Mouse (Mus musculus): Measurements from ENCODE around the gene Lamb2. TPM values are rescaled to one million over a fixed set of nuclear protein-coding genes. Genes with fewer than 3 reads are reported as not detected.
A peak's percentile ranks its signal among the peaks of the same experiment; 100 is the strongest.

Lamb2 gene
- polyA plus RNA-seq, 1 experiment from 2014 or later = 86.0 TPM

DNA sequence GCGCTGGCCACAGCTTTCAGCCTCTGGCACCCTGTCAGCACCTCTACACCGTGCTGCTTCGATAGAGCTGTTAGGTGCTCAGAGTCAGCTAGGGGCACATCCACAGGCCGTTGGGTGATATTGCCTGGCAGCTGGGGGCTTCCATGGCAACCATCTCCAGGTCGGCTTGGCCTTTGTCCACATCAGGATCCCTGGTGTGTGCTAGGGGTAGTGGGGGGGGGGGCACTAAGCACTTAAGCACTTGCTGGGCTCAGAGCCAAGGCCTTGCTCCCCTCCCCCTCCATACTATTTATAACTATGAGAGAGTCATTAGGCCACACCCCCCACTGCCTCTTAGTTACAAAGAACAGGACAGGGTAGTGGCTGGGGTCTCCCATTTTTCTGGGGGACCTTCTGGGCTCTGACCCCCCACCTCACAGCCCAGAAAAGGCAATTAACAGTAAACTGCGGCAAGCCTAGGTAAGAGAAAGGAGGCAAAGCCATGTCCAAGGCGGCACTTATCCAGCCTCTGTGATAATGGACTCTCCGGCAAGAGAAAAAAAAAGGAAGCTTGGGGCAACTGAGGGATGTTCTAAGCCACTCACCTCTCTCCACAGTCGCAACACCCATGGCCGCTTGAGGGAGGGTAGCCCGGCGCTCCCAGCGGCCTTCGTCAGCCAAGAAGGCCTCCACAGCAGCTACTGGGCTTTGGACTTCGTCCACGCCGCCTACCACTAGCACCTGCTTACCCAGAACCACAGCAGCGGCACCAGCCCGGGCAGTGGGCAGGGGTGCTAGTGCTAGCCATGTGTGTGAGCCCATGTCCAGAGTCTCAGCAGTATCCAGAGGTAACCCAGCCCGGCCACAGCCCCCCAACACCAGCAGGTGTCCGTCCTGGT is 29.0 kb upstream of the Lamb2 start:
- peak; percentile 29 for ATAC-seq (ENCODE audit: low read depth)
- peaks cover 28% of the 10 kb centered on the region for H3K4me1 ChIP-seq (replicated peaks; ENCODE audit: control insufficient read depth, insufficient read depth, low read length)
- H3K36me3 ChIP-seq (ENCODE audit: control insufficient read depth, insufficient read depth, low read length) = peaks cover 4% of the 10 kb centered on the region
- H3K27ac ChIP-seq (ENCODE audit: low read length) = peak overlapping the region; percentile 65
- H3K27me3 ChIP-seq (ENCODE audit: control insufficient read depth, insufficient read depth, low read depth, low read length) = no peaks in the 10 kb centered on the region
- peak overlapping the region; percentile 53 for H3K9ac ChIP-seq (ENCODE audit: low read length)
- 47% methylated on average over 21 of the region's 21 CpGs for WGBS
- no peaks in the 10 kb centered on the region for H3K9me3 ChIP-seq (ENCODE audit: control insufficient read depth, low read length)
- H3K4me2 ChIP-seq (ENCODE audit: low read depth, low read length) = peak overlapping the region; percentile 88
- H3K4me3 ChIP-seq (ENCODE audit: low read length) = peak overlapping the region; percentile 17

DNA sequence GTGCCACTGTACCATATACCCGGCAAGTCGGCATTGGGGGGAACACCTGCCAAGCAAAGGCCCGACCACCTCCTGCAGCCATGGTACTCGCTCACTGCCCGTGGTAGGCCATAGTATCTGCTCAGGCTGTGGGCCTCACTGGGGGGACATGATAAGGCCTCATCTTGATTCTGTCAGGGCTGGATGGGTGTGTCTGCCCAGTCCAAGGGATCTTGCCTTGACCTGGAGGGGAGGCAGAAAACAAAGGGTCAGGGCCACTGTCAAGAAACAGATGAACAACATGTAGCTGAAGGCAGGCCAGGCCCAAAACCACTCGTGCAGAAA is 28.4 kb upstream of the Lamb2 start:
- H3K9me3 ChIP-seq (ENCODE audit: control insufficient read depth, low read length) = no peaks in the 10 kb centered on the region
- WGBS = 84% methylated on average over 6 of the region's 6 CpGs
- H3K27ac ChIP-seq (ENCODE audit: low read length) = peak overlapping the region; percentile 65; the same call in 1 of the 2 replicates
- H3K4me3 ChIP-seq (ENCODE audit: low read length) = peak overlapping the region; percentile 63
- peaks cover 28% of the 10 kb centered on the region for H3K4me1 ChIP-seq (replicated peaks; ENCODE audit: control insufficient read depth, insufficient read depth, low read length)
- peaks cover 4% of the 10 kb centered on the region for H3K36me3 ChIP-seq (ENCODE audit: control insufficient read depth, insufficient read depth, low read length)
- no peaks in the 10 kb centered on the region for H3K27me3 ChIP-seq (ENCODE audit: control insufficient read depth, insufficient read depth, low read depth, low read length)
- ATAC-seq (ENCODE audit: low read depth) = no peak
- peak overlapping the region; percentile 53; the same call in 1 of the 2 replicates for H3K9ac ChIP-seq (ENCODE audit: low read length)
- peak overlapping the region; percentile 88 for H3K4me2 ChIP-seq (ENCODE audit: low read depth, low read length)

DNA sequence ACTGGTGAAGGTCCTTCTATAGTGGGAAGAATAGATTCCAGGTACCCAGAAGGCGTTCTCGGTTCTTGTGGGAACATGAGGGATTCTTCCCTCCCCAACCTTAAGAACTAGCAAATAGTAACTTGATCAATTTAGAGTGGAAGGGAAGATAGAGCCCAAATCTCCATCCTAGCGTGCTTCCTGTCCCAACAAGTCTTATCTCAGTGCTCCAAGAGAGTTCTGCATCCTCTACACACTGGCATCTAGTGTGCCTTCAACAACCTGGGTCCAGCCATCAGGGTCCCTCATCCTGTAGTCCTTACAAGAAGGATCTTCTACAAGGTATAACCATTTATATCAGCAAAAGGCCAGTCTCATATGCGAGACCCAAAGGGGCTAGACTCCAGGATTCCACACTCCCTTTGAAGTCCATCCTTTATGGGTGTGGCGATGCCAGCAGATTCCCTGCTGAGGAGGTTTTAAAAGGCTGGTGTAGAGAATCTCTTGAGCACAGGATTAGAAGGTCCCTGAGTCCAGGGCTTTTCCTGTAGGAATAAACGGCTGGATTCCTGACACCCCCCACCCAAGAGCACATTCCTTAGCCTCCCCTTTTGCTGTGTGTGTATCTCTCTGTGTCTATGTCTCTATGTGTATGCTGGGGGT is 27.9 kb upstream of the Lamb2 start:
- ATAC-seq (ENCODE audit: low read depth) = no peak; the same call in 1 of the 2 replicates
- Histone ChIP-seq H3K9ac (ENCODE audit: low read length) (peak overlapping the region; percentile 77), H3K27ac (ENCODE audit: low read length) (peak overlapping the region; percentile 77), H3K4me1 (replicated peaks; ENCODE audit: control insufficient read depth, insufficient read depth, low read length) (peaks cover 28% of the 10 kb centered on the region), H3K36me3 (ENCODE audit: control insufficient read depth, insufficient read depth, low read length) (peaks cover 4% of the 10 kb centered on the region), H3K27me3 (ENCODE audit: control insufficient read depth, insufficient read depth, low read depth, low read length) (no peaks in the 10 kb centered on the region), H3K9me3 (ENCODE audit: control insufficient read depth, low read length) (no peaks in the 10 kb centered on the region), H3K4me3 (ENCODE audit: low read length) (peak overlapping the region; percentile 63), H3K4me2 (ENCODE audit: low read depth, low read length) (peak overlapping the region; percentile 88)
- 46% methylated on average over 6 of the region's 6 CpGs for WGBS

DNA sequence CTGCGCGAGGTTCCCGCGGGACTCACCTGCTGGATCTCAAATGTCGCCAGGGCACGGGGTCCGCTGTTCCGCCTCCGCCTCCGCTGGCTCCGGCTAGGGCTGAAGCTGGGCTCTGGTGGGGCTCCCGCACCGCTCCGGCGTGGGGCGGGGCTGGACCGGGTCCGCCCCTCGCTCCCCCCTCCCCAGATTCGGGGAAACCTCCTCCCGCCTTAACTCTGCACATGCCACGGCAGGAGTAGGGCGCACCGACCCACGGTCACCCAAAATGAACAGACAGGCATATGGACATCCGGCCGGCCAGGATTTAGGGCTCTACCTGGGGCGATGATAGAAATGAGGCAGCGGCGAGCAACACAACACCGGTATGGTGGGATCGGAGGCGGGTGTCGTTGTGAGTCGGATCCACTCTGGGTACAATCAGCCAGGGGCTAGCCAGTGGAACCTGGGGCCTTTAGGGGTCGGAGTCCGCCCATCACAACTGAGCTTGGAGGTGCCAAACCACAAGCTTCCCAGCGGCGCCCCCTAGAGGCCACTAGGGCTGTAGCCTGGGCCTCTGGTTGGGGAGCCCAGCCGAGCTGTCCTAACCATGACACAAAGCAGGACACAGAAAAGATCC is 27.1 kb upstream of the Lamb2 start:
- H3K4me3 ChIP-seq (ENCODE audit: low read length) = peak overlapping the region; percentile 63
- no peaks in the 10 kb centered on the region for H3K9me3 ChIP-seq (ENCODE audit: control insufficient read depth, low read length)
- H3K4me1 ChIP-seq (replicated peaks; ENCODE audit: control insufficient read depth, insufficient read depth, low read length) = peaks cover 28% of the 10 kb centered on the region
- H3K36me3 ChIP-seq (ENCODE audit: control insufficient read depth, insufficient read depth, low read length) = peaks cover 4% of the 10 kb centered on the region
- H3K27me3 ChIP-seq (ENCODE audit: control insufficient read depth, insufficient read depth, low read depth, low read length) = no peaks in the 10 kb centered on the region
- ATAC-seq (ENCODE audit: low read depth) = peak; percentile 92
- peak overlapping the region; percentile 77 for H3K27ac ChIP-seq (ENCODE audit: low read length)
- under 1% methylated on average over 40 of the region's 40 CpGs for WGBS
- H3K9ac ChIP-seq (ENCODE audit: low read length) = peak overlapping the region; percentile 77
- H3K4me2 ChIP-seq (ENCODE audit: low read depth, low read length) = peak overlapping the region; percentile 88

DNA sequence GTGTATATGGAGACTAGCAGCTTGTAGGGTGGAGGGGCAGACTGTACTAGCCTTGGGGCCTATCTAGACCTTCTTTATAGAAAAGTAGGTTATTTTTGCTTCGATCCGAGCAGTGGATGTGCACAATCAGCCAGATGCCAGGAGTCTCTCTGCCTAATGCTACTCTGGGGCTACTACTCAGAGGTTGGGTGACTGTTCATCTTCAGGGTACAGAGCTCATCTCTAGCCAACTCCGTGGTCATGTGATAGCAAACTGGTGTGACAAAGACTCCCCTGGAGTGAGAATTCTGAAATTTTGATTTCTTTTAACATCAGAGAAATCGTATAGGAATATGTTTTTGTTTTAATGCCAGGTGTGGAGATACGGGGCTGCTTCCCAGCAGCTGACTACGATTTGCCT is 26.6 kb upstream of the Lamb2 start:
- H3K9me3 ChIP-seq (ENCODE audit: control insufficient read depth, low read length) = no peaks in the 10 kb centered on the region
- H3K4me3 ChIP-seq (ENCODE audit: low read length) = peak overlapping the region; percentile 63
- H3K27me3 ChIP-seq (ENCODE audit: control insufficient read depth, insufficient read depth, low read depth, low read length) = no peaks in the 10 kb centered on the region
- peaks cover 28% of the 10 kb centered on the region for H3K4me1 ChIP-seq (replicated peaks; ENCODE audit: control insufficient read depth, insufficient read depth, low read length)
- peak overlapping the region; percentile 77; the same call in 1 of the 2 replicates for H3K27ac ChIP-seq (ENCODE audit: low read length)
- peaks cover 4% of the 10 kb centered on the region for H3K36me3 ChIP-seq (ENCODE audit: control insufficient read depth, insufficient read depth, low read length)
- ATAC-seq (ENCODE audit: low read depth) = peak; percentile 9; the same call in 1 of the 2 replicates
- WGBS = 38% methylated on average over 6 of the region's 6 CpGs
- H3K4me2 ChIP-seq (ENCODE audit: low read depth, low read length) = peak overlapping the region; percentile 88
- peak overlapping the region; percentile 77 for H3K9ac ChIP-seq (ENCODE audit: low read length)

DNA sequence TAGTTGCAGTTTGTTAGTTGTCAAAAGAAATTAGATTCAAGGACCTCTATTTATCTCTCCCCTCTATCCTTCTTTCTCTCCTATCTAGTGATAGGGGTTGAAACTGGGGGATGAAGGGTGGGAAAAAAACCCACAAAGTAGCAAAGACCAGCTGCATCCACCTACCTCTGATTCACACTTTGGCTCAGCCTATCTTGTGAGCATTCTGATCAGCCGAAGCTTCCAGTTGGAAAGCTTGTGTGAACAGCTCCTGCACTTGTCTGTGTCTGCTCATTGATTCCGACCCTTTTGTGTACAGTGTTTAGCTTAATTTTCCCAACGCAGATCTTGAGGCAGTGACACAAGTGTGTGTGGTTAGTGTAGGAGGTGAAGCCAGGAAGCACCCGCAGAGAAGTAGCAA is 26.1 kb upstream of the Lamb2 start:
- Histone ChIP-seq H3K4me2 (ENCODE audit: low read depth, low read length) (peak overlapping the region; percentile 88), H3K27ac (ENCODE audit: low read length) (0 out of 2 replicates have a peak overlapping the region, but pooled peaks have one; percentile 10), H3K27me3 (ENCODE audit: control insufficient read depth, insufficient read depth, low read depth, low read length) (no peaks in the 10 kb centered on the region), H3K9ac (ENCODE audit: low read length) (no peak overlapping the region; the same call in 1 of the 2 replicates), H3K4me3 (ENCODE audit: low read length) (no peak overlapping the region; the same call in 1 of the 2 replicates), H3K9me3 (ENCODE audit: control insufficient read depth, low read length) (no peaks in the 10 kb centered on the region), H3K36me3 (ENCODE audit: control insufficient read depth, insufficient read depth, low read length) (peaks cover 1% of the 10 kb centered on the region), H3K4me1 (replicated peaks; ENCODE audit: control insufficient read depth, insufficient read depth, low read length) (peaks cover 28% of the 10 kb centered on the region)
- WGBS = 68% methylated on average over 4 of the region's 4 CpGs
- no peak for ATAC-seq (ENCODE audit: low read depth)

DNA sequence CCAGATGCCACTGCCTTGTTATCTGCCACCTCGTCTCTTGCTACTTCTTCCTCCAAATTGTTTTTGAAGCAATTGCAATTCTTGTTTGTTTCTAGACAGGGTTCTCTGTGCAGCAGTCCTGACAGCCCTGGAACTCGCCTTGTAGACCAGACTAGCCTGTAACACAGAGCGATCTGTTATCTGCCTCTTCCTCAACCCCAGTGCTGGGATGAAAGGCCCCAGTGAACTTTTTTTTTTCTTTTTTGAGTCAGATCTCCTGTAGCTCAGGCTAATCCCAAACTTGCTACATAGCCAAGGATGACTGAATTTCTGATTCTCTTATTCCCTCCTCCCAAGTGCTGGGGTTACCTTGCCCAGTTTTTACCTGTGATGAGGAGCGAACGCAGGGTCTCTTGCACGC is 25.1 kb upstream of the Lamb2 start:
- H3K4me2 ChIP-seq (ENCODE audit: low read depth, low read length) = no peak overlapping the region
- H3K36me3 ChIP-seq (ENCODE audit: control insufficient read depth, insufficient read depth, low read length) = peaks cover 2% of the 10 kb centered on the region; the same call in 1 of the 2 replicates
- WGBS = 83% methylated on average over 6 of the region's 6 CpGs
- H3K4me3 ChIP-seq (ENCODE audit: low read length) = no peak overlapping the region
- H3K27me3 ChIP-seq (ENCODE audit: control insufficient read depth, insufficient read depth, low read depth, low read length) = no peaks in the 10 kb centered on the region
- H3K9me3 ChIP-seq (ENCODE audit: control insufficient read depth, low read length) = no peaks in the 10 kb centered on the region
- H3K9ac ChIP-seq (ENCODE audit: low read length) = no peak overlapping the region
- peaks cover 27% of the 10 kb centered on the region for H3K4me1 ChIP-seq (replicated peaks; ENCODE audit: control insufficient read depth, insufficient read depth, low read length)
- no peak overlapping the region for H3K27ac ChIP-seq (ENCODE audit: low read length)
- no peak for ATAC-seq (ENCODE audit: low read depth)

DNA sequence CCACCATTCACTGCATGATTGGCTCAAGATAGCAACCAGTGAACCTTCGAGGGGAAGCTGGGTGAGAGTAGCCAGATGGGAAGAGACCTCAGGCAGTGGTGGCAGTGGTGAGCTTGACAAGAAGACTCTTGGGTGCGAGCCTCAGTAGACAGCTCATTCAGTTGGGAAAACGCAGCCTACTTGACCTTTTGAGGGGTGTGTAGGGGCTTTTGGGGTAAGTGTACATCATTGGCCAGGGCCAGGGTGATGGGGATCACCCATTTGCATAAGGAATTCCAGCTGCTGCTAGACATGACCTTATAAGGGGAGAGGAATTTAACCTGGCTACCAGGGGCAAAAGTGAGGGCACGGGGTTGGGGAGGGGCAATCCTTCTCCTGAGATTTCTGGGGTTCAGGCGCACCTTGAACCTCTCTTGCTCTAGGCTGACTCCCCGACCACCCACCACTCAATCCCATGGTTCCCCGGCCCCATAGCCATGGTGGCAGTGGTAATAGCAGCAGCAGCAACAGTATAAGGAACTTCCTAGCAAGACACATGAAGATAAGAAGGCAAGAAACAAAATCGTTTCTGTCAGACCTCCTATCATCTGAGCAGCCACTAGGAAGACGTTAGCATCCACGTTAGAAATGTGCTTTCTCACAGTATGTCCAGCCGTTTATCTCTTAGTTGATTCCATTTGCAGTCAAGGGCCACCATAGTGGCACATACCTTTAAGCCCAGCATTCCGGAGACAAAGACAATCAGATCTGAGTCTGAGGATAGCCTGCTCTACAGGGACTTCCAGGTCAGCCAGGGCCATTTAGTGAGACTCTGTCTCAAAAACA is 23.6 kb upstream of the Lamb2 start:
- 63% methylated on average over 12 of the region's 12 CpGs for whole genome bisulfite sequencing
- Histone ChIP-seq H3K9ac (ENCODE audit: low read length) (no peak overlapping the region), H3K27me3 (ENCODE audit: control insufficient read depth, insufficient read depth, low read depth, low read length) (no peaks in the 10 kb centered on the region), H3K4me2 (ENCODE audit: low read depth, low read length) (no peak overlapping the region), H3K36me3 (ENCODE audit: control insufficient read depth, insufficient read depth, low read length) (peaks cover 2% of the 10 kb centered on the region; the same call in 1 of the 2 replicates), H3K4me1 (replicated peaks; ENCODE audit: control insufficient read depth, insufficient read depth, low read length) (peaks cover 17% of the 10 kb centered on the region), H3K9me3 (ENCODE audit: control insufficient read depth, low read length) (no peaks in the 10 kb centered on the region), H3K27ac (ENCODE audit: low read length) (no peak overlapping the region), H3K4me3 (ENCODE audit: low read length) (no peak overlapping the region)
- no peak for ATAC-seq (ENCODE audit: low read depth)
